Mouse (Mus musculus): ENCODE results near the gene 1700028J19Rik.

DNA sequence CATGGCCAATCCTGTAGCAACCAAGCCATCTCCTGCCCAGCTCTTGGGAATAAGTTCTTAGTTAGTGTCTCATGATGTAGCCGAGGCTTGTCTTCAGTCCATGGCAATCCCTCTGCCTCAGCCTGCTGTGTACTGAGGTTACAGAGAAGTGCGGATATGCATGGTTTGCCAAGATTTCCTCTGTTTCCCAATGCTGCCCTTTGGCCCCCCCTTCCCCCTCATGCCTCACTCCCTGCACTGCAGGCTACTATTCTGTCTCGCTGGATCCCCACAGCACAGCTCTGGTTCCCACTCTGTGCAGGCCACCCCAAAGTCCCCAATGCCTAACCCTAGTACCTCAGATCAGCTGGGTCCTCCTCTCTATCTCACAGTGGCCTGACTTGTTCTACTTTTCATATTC lies 38.2 kb downstream of the 1700028J19Rik start:
- TF ChIP-seq CTCF (IDR thresholded peaks at IDR 0.05; ENCODE audit: borderline replicate concordance, insufficient read depth, low read depth, low read length): no peak
- no peak for TF ChIP-seq POLR2A (IDR thresholded peaks at IDR 0.05; ENCODE audit: borderline replicate concordance, insufficient read depth, low read length)

Data from cerebellum, adult 2 months (tissue).